Mouse (Mus musculus): ENCODE results near the gene Gm20715.

- TF ChIP-seq CTCF (IDR thresholded peaks at IDR 0.05; ENCODE audit: borderline replicate concordance, insufficient read depth, low read depth, low read length) = no peak
- no peak for TF ChIP-seq POLR2A (IDR thresholded peaks at IDR 0.05; ENCODE audit: borderline replicate concordance, insufficient read depth, low read length)
These were observed 23.1 kb upstream of the Gm20715 start for GRCm38 (mm10) chr7:6386995-6387394.

All from cerebellum, adult 2 months (tissue).